Mouse (Mus musculus): ENCODE data around the gene Mast4.

DNA sequence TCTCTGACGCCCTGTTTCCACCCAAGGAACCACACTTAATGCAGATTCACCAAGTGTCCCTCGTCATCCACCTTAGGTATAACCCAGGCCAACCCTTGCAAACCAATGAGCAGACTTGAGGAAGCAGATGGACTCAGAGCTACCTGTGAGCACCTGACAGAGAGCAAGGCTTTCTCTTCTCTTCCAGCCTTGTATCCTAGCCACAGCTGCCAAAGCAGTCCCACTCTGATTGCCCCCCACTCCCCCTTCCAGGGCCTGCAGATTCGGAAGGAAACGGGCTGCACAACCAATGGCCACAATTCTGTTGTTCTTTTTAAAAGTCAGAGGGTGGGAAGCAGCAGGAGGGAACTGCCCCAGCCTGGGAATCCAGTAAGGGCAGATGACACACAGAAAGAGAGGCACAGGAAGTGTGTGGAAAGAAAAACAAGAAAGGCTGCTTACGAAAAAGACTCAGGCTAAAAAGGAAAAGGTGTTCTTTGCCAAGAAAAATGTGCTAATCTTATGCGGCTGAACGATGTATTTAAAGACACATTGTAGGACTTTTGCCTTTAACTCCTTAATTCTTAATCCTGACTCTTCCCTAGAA, 266.6 kb downstream of the Mast4 start:
- TF ChIP-seq CTCF (IDR thresholded peaks at IDR 0.05; ENCODE audit: borderline replicate concordance, control insufficient read depth, extremely low read depth, insufficient read depth, low read length, poor library complexity) (no peak), POLR2A (IDR thresholded peaks at IDR 0.05; ENCODE audit: control insufficient read depth, extremely low read depth, insufficient read depth, low read length, poor library complexity) (no peak)

Data from thymus, adult 2 months (tissue).